Mouse (Mus musculus): ENCODE data around the gene Unkl.

Gene Unkl

GRCm38 (mm10) chr17:25252643-25253042 is 64.4 kb downstream of the Unkl start:
- intact Hi-C loops (cut with DNase I): no loop called here

GRCm38 (mm10) chr17:25253760-25254159 is 65.6 kb downstream of the Unkl start:
- intact Hi-C loops (cut with DNase I): no loop called here

GRCm38 (mm10) chr17:25255110-25255509 is 66.9 kb downstream of the Unkl start:
- intact Hi-C loops (cut with DNase I): no loop called here

GRCm38 (mm10) chr17:25256140-25256754 is 68.0 kb downstream of the Unkl start, which contains the start of gene Baiap3:
TSS of gene Baiap3 (minus strand) at chr17:25256364.
- intact Hi-C loops (cut with DNase I): no loop called here

GRCm38 (mm10) chr17:25257804-25258261 is 69.6 kb downstream of the Unkl start:
- intact Hi-C loops (cut with DNase I): no loop called here

- intact Hi-C loops (cut with DNase I): no loop called here
Observed at GRCm38 (mm10) chr17:25264453-25264852, 76.3 kb downstream of the Unkl start.

- intact Hi-C loops (cut with DNase I): loop anchor here (5.0 kb wide), 2 partner anchors 79 to 149 kb away; partner anchors contain the start of gene Ptx4
Observed at GRCm38 (mm10) chr17:25270795-25271335, 82.7 kb downstream of the Unkl start.

GRCm38 (mm10) chr17:25272326-25272725 is 84.1 kb downstream of the Unkl start:
- intact Hi-C loops (cut with DNase I): loop anchor here (5.0 kb wide), 2 partner anchors 80 to 150 kb away; partner anchors contain the start of gene Ptx4

- intact Hi-C loops (cut with DNase I): loop anchor here (5.0 kb wide), 2 partner anchors 81 to 151 kb away; partner anchors contain the start of gene Ptx4
Observed at GRCm38 (mm10) chr17:25272951-25273705, 84.9 kb downstream of the Unkl start.

- intact Hi-C loops (cut with DNase I): loop anchor here (5.0 kb wide), 2 partner anchors 82 to 152 kb away; partner anchors contain the start of gene Ptx4
Observed at GRCm38 (mm10) chr17:25273706-25274501, 85.7 kb downstream of the Unkl start.

- intact Hi-C loops (cut with DNase I): loop anchor here (5.0 kb wide), 2 partner anchors 82 to 152 kb away; partner anchors contain the start of gene Ptx4
Observed at GRCm38 (mm10) chr17:25274571-25275346, 86.6 kb downstream of the Unkl start, which contains the start of gene Ube2i. TSS of gene Ube2i (minus strand) at chr17:25274622.

- intact Hi-C loops (cut with DNase I): no loop called here
Observed at GRCm38 (mm10) chr17:25275833-25276232, 87.6 kb downstream of the Unkl start.

GRCm38 (mm10) chr17:25282133-25282532 is 93.9 kb downstream of the Unkl start:
- intact Hi-C loops (cut with DNase I): no loop called here

Small RNAs within 50 kb of the gene (microRNA-seq; reads per million reads assigned to microRNA genes)
- gene Mir3547: 36.1 to 42.9 reads per million in 2 experiments
